Mouse (Mus musculus): ENCODE results near the gene Pomp. TPM values are rescaled to one million over a fixed set of nuclear protein-coding genes. Genes with fewer than 3 reads are reported as not detected.

Pomp gene
- polyA plus RNA-seq, 1 experiment from 2014 or later: 397 TPM

DNA sequence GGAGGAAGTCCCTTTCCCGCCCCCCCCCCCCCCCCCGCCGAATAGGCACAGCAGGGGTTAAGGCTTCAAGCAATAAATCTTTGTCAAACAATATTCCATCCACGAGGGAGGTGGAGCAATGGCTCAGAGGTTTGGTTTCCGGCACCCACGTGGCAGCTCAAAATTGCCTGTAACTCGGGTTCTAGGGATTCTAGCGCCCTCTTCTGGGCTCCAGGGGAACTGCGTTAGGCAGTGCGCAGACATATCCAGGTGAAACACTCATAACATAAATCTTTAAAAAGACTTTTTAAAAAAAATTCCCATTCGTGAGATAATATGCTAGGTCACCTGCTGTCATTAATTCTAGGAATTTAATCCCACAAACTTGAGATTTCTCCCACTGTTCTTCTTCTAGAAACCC is 46.9 kb downstream of the Pomp start:
- H3K4me1 ChIP-seq (ENCODE audit: insufficient read depth, low read depth, low read length): no peaks in the 10 kb centered on the region
- H3K9ac ChIP-seq (replicated peaks; ENCODE audit: low read depth): no peak overlapping the region
- H3K4me3 ChIP-seq (ENCODE audit: low read depth, low read length): no peak overlapping the region
- H3K27me3 ChIP-seq (replicated peaks; ENCODE audit: insufficient read depth, low read length): no peaks in the 10 kb centered on the region
- DNase-seq (ENCODE audit: low spot score): no peak
- no peak overlapping the region for H3K27ac ChIP-seq (ENCODE audit: low read length)
- H3K9me3 ChIP-seq (ENCODE audit: low read length): no peaks in the 10 kb centered on the region
- ATAC-seq: no peak
- TF ChIP-seq CTCF (IDR thresholded peaks at IDR 0.05) (peak; percentile 30), EP300 (IDR thresholded peaks at IDR 0.05) (no peak)
- H3K36me3 ChIP-seq (ENCODE audit: insufficient read depth, low read length): no peaks in the 10 kb centered on the region
- WGBS: 48% methylated on average over 8 of the region's 11 CpGs
- H3K4me2 ChIP-seq (replicated peaks; ENCODE audit: low read depth, low read length): no peak overlapping the region

DNA sequence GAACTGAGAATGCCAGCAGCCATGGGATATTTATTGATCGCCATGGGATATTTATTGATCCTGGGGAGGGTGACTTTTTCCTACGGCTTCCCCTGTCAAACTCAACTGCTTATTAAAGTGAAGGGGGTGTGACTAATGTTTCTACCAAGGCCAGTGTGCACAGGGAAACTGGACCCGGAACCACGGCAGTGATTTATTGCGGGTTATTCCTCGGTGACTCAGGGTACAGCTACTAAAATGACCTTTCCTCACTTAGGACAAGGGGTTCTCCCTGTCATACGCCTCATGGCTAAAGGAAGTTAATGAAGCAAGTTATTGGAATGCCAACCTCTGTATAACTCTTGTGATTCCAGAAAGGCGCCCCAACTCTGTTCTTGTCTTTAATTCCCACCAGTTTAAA is 47.6 kb downstream of the Pomp start:
- Histone ChIP-seq H3K36me3 (ENCODE audit: insufficient read depth, low read length) (no peaks in the 10 kb centered on the region), H3K27ac (ENCODE audit: low read length) (no peak overlapping the region), H3K9ac (replicated peaks; ENCODE audit: low read depth) (no peak overlapping the region), H3K4me1 (ENCODE audit: insufficient read depth, low read depth, low read length) (no peaks in the 10 kb centered on the region), H3K9me3 (ENCODE audit: low read length) (no peaks in the 10 kb centered on the region), H3K4me2 (replicated peaks; ENCODE audit: low read depth, low read length) (no peak overlapping the region), H3K27me3 (replicated peaks; ENCODE audit: insufficient read depth, low read length) (no peaks in the 10 kb centered on the region), H3K4me3 (ENCODE audit: low read depth, low read length) (no peak overlapping the region)
- ATAC-seq (no peak), DNase-seq (ENCODE audit: low spot score) (no peak)
- WGBS: 87% methylated on average over 8 of the region's 8 CpGs
- TF ChIP-seq CTCF (IDR thresholded peaks at IDR 0.05) (no peak), EP300 (IDR thresholded peaks at IDR 0.05) (no peak)

DNA sequence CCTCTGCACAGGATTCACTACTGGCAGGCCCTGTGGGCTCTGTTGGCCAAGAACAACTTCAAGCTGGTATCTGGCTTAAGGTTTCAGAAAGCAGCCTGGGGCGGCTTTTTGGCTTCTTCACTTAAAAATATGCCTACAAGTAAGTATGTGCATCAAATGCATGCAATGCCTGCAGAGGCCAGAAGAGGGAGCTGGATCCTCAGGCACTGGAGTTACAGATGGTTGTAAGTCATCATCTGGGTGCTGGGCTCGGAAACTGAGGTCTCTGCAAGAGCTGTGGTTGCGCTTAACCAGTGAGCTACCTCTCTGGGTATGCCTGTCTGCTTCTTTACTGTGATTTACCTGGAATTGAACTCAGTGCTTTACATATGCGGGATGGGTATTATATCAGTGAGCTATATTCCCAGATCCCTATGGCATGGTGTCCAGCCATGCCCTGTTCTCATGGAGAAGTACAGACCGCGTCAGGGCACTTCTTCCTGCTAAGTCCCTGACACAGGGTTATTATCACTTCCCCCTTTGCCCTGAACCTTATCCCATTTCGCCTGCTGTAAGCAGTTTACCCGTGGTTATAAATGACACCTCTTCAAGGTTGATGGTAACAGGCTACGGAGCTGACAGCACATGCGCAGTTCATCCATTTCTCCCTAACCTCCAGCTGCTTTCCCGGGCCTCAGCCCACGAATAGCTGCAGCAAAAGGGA is 50.7 kb downstream of the Pomp start:
- TF ChIP-seq CTCF (IDR thresholded peaks at IDR 0.05) (peak; percentile 50), EP300 (IDR thresholded peaks at IDR 0.05) (no peak)
- Histone ChIP-seq H3K27ac (ENCODE audit: low read length) (no peak overlapping the region), H3K9me3 (ENCODE audit: low read length) (no peaks in the 10 kb centered on the region), H3K4me1 (ENCODE audit: insufficient read depth, low read depth, low read length) (0 out of 2 replicates have a peak, but pooled peaks cover 5% of the 10 kb centered on the region), H3K4me3 (ENCODE audit: low read depth, low read length) (no peak overlapping the region), H3K27me3 (replicated peaks; ENCODE audit: insufficient read depth, low read length) (no peaks in the 10 kb centered on the region), H3K36me3 (ENCODE audit: insufficient read depth, low read length) (no peaks in the 10 kb centered on the region), H3K9ac (replicated peaks; ENCODE audit: low read depth) (no peak overlapping the region), H3K4me2 (replicated peaks; ENCODE audit: low read depth, low read length) (no peak overlapping the region)
- ATAC-seq (no peak), DNase-seq (ENCODE audit: low spot score) (no peak)
- WGBS: 70% methylated on average over 12 of the region's 12 CpGs

GRCm38 (mm10) chr5:147911744-147912143 is 51.5 kb downstream of the Pomp start:
- Histone ChIP-seq H3K9ac (replicated peaks; ENCODE audit: low read depth) (no peak overlapping the region), H3K27ac (ENCODE audit: low read length) (no peak overlapping the region), H3K9me3 (ENCODE audit: low read length) (no peaks in the 10 kb centered on the region), H3K36me3 (ENCODE audit: insufficient read depth, low read length) (no peaks in the 10 kb centered on the region), H3K4me3 (ENCODE audit: low read depth, low read length) (no peak overlapping the region), H3K27me3 (replicated peaks; ENCODE audit: insufficient read depth, low read length) (no peaks in the 10 kb centered on the region), H3K4me2 (replicated peaks; ENCODE audit: low read depth, low read length) (no peak overlapping the region), H3K4me1 (ENCODE audit: insufficient read depth, low read depth, low read length) (0 out of 2 replicates have a peak, but pooled peaks cover 5% of the 10 kb centered on the region)
- ATAC-seq: peak; percentile 40; the same call in 1 of the 2 replicates
- peak; percentile 45 for DNase-seq (ENCODE audit: low spot score)
- no peak for TF ChIP-seq CTCF (IDR thresholded peaks at IDR 0.05)
- no peak for TF ChIP-seq EP300 (IDR thresholded peaks at IDR 0.05)
- WGBS: 63% methylated on average over 5 of the region's 5 CpGs

- DNase-seq (ENCODE audit: low spot score) (peak; percentile 71), ATAC-seq (peak; percentile 74)
- no peaks in the 10 kb centered on the region for H3K27me3 ChIP-seq (replicated peaks; ENCODE audit: insufficient read depth, low read length)
- no peaks in the 10 kb centered on the region for H3K36me3 ChIP-seq (ENCODE audit: insufficient read depth, low read length)
- no peak overlapping the region for H3K4me3 ChIP-seq (ENCODE audit: low read depth, low read length)
- WGBS: 14% methylated on average over 14 of the region's 14 CpGs
- H3K9ac ChIP-seq (replicated peaks; ENCODE audit: low read depth): no peak overlapping the region
- peak overlapping the region; percentile 22; the same call in 1 of the 2 replicates for H3K4me2 ChIP-seq (replicated peaks; ENCODE audit: low read depth, low read length)
- TF ChIP-seq CTCF (IDR thresholded peaks at IDR 0.05) (no peak), EP300 (IDR thresholded peaks at IDR 0.05) (no peak)
- no peaks in the 10 kb centered on the region for H3K9me3 ChIP-seq (ENCODE audit: low read length)
- H3K27ac ChIP-seq (ENCODE audit: low read length): peak overlapping the region; percentile 77
- H3K4me1 ChIP-seq (ENCODE audit: insufficient read depth, low read depth, low read length): 0 out of 2 replicates have a peak, but pooled peaks cover 5% of the 10 kb centered on the region
Observed at GRCm38 (mm10) chr5:147913241-147913842, 53.1 kb downstream of the Pomp start.

DNA sequence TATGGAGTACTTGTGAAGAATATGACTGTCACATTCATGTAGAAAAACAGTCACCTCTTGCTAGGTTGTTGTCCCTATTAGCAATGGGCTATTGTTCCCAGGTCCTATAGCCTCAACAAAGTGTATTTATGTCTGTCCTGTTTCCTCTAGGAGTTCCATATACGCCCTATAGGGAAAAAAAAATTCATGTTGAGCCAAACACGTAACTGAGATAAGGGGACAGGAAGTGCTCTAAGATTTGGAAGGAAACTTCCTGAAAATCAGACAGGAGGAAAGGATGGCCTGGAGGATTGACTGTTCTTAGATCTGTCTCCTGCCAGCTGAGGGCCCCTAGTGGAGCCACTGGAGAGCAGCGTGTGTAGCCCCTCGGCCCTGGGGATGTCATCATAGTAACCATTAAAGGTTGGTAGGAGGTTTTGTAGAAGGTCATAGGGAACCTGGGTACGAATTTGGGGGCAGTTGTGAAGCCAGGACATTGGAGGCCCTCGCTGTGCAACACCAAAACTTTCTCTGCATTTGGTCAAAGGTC is 54.8 kb downstream of the Pomp start:
- no peaks in the 10 kb centered on the region for H3K27me3 ChIP-seq (replicated peaks; ENCODE audit: insufficient read depth, low read length)
- peak; percentile 16 for ATAC-seq
- no peaks in the 10 kb centered on the region for H3K9me3 ChIP-seq (ENCODE audit: low read length)
- 39% methylated on average over 6 of the region's 6 CpGs for WGBS
- H3K27ac ChIP-seq (ENCODE audit: low read length): no peak overlapping the region
- peak; percentile 57 for TF ChIP-seq CTCF (IDR thresholded peaks at IDR 0.05)
- TF ChIP-seq EP300 (IDR thresholded peaks at IDR 0.05): peak; percentile 88
- H3K4me2 ChIP-seq (replicated peaks; ENCODE audit: low read depth, low read length): no peak overlapping the region
- DNase-seq (ENCODE audit: low spot score): peak; percentile 59
- H3K4me1 ChIP-seq (ENCODE audit: insufficient read depth, low read depth, low read length): 0 out of 2 replicates have a peak, but pooled peaks cover 5% of the 10 kb centered on the region
- H3K9ac ChIP-seq (replicated peaks; ENCODE audit: low read depth): no peak overlapping the region
- no peak overlapping the region for H3K4me3 ChIP-seq (ENCODE audit: low read depth, low read length)
- no peaks in the 10 kb centered on the region for H3K36me3 ChIP-seq (ENCODE audit: insufficient read depth, low read length)
